Mouse (Mus musculus) testis, adult 2 months (tissue): ENCODE measurements at regions not wholly inside any gene's neighbourhood (a gene's known extent, or its start where the extent isn't known, plus 50 kb on each side); places are given as distances from the start of the nearest gene placed in this dataset.

Experiments
- CTCF ChIP-seq: fragments of 200-500 bp; IDR thresholded peaks from 2 replicates; pipeline ENCODE4 v1.5.1; 2012; ENCODE audit warnings: low read depth, mild to moderate bottlenecking, inconsistent platforms, low read length, moderate library complexity; ENCODE audit not compliant: control insufficient read depth, insufficient read depth, insufficient replicate concordance
- POLR2A ChIP-seq: fragments of 200-500 bp; IDR thresholded peaks from 2 replicates; pipeline ENCODE4 v1.6.1; 2012; ENCODE audit warnings: low read depth, mild to moderate bottlenecking, inconsistent platforms, low read length, moderate library complexity; ENCODE audit not compliant: control insufficient read depth

- TF ChIP-seq CTCF = no peak
- no peak for TF ChIP-seq POLR2A
Measured at GRCm38 (mm10) chr6:31650791-31651476, 87.2 kb upstream of the Podxl start.
